Mouse (Mus musculus): ENCODE results near the gene C87414.
"Not testable (repeated sequence)": the region's sequence is repeated elsewhere in the genome, so short reads cannot be mapped to it uniquely, and the experiment has no call there.

Gene C87414

DNA sequence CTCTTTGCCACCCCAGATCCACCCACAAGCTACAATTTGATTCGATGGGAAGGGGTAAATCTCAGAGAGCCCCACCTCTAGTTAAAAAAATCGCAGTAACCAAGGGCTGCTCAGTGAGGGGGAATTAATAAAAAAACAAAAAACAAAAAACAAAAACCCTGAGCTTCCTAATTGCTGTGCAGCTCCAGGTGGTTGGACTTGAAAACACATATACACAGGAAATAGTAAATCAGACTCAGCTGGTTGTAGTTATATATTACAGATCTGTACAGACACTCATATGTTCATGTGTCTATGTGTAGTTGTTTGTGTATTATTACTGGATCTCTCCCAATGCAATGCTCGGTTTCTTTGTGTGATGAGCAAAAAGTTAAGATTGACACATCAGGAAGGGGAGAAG lies at the start of gene C87414:
Gene C87414, minus strand, starts transcription at position 101 of the 400 bp plus-strand sequence.
- not testable (repeated sequence) for DNase-seq (ENCODE audit: low spot score)

DNA sequence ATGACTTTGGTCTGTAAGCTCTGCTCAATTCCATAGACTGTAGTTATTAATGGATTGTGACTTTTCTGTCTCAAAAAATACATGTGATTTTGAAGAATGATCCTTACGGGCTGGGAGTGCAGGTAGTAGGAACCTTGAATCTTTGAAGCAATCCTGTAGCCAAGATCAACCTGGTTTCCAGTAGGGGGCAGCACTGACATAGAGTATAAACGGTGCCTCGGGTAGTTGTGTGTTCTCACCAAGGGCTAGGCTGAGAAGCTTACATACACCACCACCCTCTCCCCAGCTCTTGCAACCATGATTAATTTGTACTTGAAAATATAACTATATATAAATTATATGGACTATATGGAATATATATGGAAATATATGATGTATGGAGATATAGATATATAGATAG lies 13.3 kb upstream of the C87414 start:
- not testable (repeated sequence) for DNase-seq (ENCODE audit: low spot score)
